Mouse (Mus musculus): ENCODE measurements at regions not wholly inside any gene's neighbourhood (a gene's known extent, or its start where the extent isn't known, plus 50 kb on each side); places are given as distances from the start of the nearest gene placed in this dataset.

DNA sequence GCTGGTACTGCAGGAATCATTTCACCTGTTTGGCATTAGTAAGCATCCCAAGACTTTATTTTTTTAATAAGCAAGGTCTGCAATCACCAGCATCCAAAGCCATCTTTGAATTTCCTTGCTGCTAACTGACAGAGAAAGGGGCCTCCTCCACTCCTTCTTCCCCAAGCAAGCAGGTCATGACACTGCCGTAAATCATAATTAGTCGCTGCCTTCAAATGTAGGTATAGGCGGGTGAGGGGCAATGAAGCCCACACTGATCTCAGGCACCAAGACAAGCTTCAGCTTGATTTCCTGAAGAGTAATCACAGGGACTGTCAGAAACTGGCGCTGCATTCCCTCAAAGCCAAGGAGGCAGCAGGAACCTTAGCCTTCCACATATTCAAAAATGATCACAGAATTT, 73.3 kb upstream of the Ptprt start:
- no peak for DNase-seq (ENCODE audit: low spot score)

DNA sequence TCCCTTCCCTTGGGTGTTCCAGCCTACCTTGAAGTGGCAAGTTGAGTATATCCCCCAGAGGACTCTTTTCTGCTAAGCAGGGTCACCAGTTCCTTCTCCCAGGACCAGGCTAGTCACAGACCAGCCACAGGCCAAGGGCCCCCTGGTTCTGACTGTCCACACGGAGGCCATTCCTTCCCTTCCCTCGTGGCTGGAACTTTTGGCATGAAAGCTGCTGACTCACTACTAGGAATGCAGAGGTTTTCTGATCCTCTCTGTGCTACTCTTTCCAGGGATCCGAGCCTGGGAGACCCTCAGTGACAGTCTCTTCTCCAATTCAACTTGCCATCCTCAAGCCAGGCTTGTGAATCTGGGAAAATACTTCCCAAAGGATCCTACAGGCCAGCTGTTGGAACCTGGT, 59.1 kb upstream of the Ptprt start:
- DNase-seq (ENCODE audit: low spot score), result no peak

DNA sequence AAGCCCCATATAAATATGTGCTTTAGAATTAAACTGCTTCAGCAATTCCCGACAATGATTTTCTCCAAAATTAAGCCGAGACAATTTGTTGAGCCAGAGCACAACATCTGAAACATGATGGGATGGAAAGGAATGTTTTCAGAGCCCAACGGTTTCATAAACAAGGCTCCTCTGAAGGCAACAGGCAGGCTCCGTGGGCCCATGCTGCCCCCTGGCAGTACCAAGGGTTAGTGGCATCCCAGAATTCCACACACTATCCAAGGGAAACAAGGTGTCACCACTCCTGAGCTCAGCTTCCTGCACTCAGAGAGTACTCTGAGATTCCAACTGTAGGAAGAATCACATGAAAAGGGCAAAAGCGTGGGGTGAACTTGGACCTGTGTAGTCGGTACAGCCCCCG, 57.5 kb upstream of the Ptprt start:
- no peak for DNase-seq (ENCODE audit: low spot score)

DNA sequence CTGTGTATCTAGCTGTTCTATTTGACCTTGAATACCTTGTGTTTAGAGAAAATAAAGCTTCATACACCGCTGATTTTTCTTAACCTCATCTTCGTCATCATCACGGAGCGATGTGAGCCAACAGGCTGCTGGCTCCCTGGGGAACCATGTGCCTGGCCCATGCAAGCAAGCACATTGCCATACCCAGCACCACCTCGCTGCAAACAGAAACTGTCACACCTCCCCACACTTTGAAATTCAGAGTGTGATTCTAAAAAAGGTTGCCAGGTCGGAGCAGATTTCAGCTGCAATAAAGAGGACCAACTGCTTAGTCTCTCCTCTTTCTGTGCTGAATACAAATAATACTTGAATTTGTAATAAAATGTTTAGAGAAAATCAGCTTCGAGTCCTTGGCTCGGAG, 54.0 kb upstream of the Ptprt start:
- DNase-seq (ENCODE audit: low spot score), result no peak

DNA sequence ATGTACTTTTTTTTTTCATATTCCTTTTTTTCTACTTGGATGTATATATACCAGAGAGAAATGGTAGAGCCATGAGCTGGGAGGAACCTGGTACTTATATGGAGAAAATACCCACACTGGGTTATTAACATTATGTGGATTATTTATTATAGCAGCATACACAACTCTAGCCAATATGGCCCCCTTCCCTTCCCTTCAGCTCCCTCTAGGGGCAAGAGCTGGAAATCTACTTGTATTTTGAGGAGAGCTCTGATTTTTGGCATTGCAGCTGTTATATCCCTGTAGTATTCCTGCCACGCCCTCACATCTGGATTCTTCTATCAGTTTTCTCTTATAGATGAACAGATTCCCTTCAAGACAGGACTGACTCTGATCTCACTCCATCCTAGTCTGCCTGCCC, 52.0 kb upstream of the Ptprt start:
- no peak for DNase-seq (ENCODE audit: low spot score)

DNA sequence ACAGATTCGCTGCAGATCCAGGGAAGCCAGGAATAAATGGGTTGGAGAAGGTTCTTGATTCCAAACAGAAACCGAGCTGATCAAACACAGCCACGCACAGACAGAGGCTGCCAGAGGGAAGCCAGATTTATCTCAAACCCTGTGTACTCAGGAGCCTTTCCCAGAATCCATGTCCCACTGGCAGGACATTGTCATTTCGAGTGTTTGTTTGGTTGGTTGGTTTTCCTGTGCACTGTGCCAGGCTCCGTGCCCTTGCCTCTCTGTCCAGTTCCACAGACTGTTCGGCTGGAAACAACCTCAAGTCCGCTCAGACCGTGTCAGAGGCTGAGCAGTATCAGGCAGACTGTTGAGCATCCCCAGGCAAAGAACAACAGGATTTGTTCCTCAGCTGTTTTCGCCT, 51.4 kb upstream of the Ptprt start:
- DNase-seq (ENCODE audit: low spot score), result no peak

All from urinary bladder, postnatal 14 days (tissue).